Mouse (Mus musculus) hindbrain, embryonic 16.5 days (tissue): ENCODE results near the gene Meis2. TPM values are rescaled to one million over a fixed set of nuclear protein-coding genes. Genes with fewer than 3 reads are reported as not detected.

Experiments used
- ATAC-seq: fragments of 200-750 bp; cut with Nextera tagmentation; 2 replicates; pipeline ENCODE4 v1.8.0; 2017; ENCODE audit warnings: moderate TSS enrichment, moderate library complexity
- H3K27ac ChIP-seq: fragments of 300-500 bp; sonication (generic); 2 replicates; pipeline ENCODE4 v1.5.1; 2014; ENCODE audit warnings: low read depth, mild to moderate bottlenecking, control low read depth, low read length, moderate library complexity
- H3K27me3 ChIP-seq: fragments of 300-500 bp; sonication (generic); replicated peaks from 2 replicates; pipeline ENCODE4 v1.6.1; 2014; ENCODE audit warnings: low read length; ENCODE audit not compliant: control insufficient read depth, insufficient read depth
- H3K36me3 ChIP-seq: fragments of 300-500 bp; sonication (generic); 2 replicates; pipeline ENCODE4 v1.6.1; 2014; ENCODE audit warnings: mild to moderate bottlenecking, low read length, moderate library complexity, mixed read lengths; ENCODE audit not compliant: control insufficient read depth, insufficient read depth
- H3K4me1 ChIP-seq: fragments of 300-500 bp; sonication (generic); 2 replicates; pipeline ENCODE4 v1.6.1; 2014; ENCODE audit warnings: low read depth, low read length; ENCODE audit not compliant: control insufficient read depth, insufficient read depth
- H3K4me2 ChIP-seq: fragments of 300-500 bp; sonication (generic); 2 replicates; pipeline ENCODE4 v1.6.1; 2014; ENCODE audit warnings: mild to moderate bottlenecking, low read length, control low read depth, moderate library complexity
- H3K4me3 ChIP-seq: fragments of 300-500 bp; sonication (generic); 2 replicates; pipeline ENCODE4 v1.5.1; 2014; ENCODE audit warnings: mild to moderate bottlenecking, low read length, control low read depth, moderate library complexity
- H3K9ac ChIP-seq: fragments of 300-500 bp; sonication (generic); 2 replicates; pipeline ENCODE4 v1.6.1; 2014; ENCODE audit warnings: low read depth, mild to moderate bottlenecking, control low read depth, low read length, moderate library complexity
- H3K9me3 ChIP-seq: fragments of 300-500 bp; sonication (generic); 2 replicates; pipeline ENCODE4 v1.6.1; 2014; ENCODE audit warnings: mild to moderate bottlenecking, low read length, moderate library complexity; ENCODE audit not compliant: control insufficient read depth
- WGBS: fragments of 180-500 bp; shearing (Covaris S2); extraction: QIAGEN DNeasy Blood & Tissue Kit; methylation state at CpG from one replicate; pipeline ENCODE4 v1.1.7; 2014; 5-methylcytosine and 5-hydroxymethylcytosine counted together
- polyA plus RNA-seq: library from polyadenylated mRNA; unstranded; fragments of >200 nt; fragmentation: Nextera tagmentation; extraction: Ambion mirVana; gene quantifications from 2 replicates; pipeline ENCODE4 v1.2.1, GENCODE M21; 2015

The Meis2 gene
- polyA plus RNA-seq, 1 experiment from 2014 or later, result 128 TPM

DNA sequence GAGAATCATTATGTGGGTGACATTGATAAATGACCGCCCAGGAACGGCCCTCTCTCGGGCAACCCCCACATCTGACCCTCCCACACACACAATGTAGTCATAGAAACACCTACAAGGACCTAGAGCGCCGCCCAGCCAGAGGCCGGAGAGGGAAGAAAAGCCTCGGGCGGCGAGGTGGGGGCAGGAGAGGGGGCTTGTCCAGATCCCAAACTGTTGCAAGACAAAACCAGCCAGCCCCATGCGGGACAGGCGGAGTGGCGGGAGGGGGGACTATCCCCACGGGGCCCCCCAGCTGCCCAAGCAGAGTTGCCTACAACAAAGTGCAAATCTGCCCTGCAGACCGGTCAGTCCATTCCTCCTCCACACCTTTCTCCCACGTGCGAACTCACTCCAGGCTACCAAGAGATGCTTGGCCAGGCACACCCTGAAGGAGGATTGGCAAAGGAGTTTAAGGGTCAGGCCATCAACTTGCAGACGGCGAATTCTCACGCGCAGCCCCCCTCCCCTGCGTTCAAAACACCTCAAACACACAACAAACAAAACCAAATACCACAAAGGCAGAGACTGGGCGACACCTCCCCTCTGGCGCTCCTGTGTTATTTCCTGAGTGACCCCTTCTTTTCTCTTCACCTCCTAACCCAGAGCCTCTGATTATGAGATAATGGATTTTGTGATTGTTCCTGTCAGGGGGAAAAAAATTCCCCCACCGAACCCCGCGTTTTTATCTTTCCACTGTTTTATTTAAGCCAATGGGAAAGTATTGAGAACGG, 206.1 kb downstream of the Meis2 start:
- under 1% methylated on average over 24 of the region's 27 CpGs for whole genome bisulfite sequencing
- Histone ChIP-seq H3K4me1 (peaks cover 15% of the 10 kb centered on the region), H3K36me3 (peaks cover 4% of the 10 kb centered on the region; the same call in 1 of the 2 replicates), H3K9ac (peak overlapping the region; percentile 13; the same call in 1 of the 2 replicates), H3K27me3 (peaks cover 2% of the 10 kb centered on the region; the same call in 1 of the 2 replicates), H3K4me3 (peak overlapping the region; percentile 8), H3K9me3 (no peaks in the 10 kb centered on the region), H3K27ac (peak overlapping the region; percentile 80), H3K4me2 (peak overlapping the region; percentile 46)
- peak; percentile 86 for ATAC-seq

DNA sequence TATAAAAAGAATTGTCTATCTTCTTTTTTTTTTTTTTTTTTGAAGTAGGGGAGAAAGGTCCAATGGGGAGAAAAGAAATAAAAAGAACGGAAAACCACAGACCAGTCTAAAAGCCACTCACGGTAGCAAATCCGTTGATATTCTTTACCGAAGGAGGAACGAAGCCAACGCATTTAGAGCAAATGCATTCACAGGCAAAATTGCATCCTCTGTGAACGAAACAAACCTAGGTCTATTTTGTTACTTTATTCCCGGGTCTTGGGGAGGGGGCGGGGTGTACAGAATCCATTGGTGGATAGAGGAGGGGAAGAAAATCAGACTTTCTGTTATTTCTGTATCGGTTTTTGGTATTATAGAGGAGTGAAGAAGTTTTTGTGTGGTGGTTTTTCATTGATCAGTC, 206.7 kb downstream of the Meis2 start:
- peak overlapping the region; percentile 46 for H3K4me2 ChIP-seq

DNA sequence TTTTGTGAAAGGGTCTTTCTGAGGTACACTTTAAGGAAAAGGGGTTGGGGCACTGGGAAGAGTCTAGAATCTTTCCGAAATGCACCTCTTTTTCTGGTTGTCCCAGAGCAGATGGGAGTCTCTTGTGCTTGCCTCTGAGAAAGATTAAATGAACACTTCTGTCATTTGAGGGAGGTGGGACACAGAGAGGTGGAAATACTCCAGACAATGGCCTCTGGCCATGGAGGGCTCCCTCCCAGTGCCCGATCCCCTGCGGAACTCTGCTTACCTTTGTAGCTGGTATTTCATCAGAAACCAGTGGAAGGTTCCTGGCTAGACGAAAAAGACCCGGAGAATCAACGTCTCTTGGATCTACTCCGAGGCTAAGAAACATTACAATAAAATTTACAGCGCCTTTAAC, 207.4 kb downstream of the Meis2 start:
- ATAC-seq, result no peak
- Histone ChIP-seq H3K4me3 (peak overlapping the region; percentile 13; the same call in 1 of the 2 replicates), H3K4me1 (peaks cover 15% of the 10 kb centered on the region), H3K9ac (no peak overlapping the region), H3K27ac (peak overlapping the region; percentile 55), H3K4me2 (peak overlapping the region; percentile 16), H3K27me3 (peaks cover 2% of the 10 kb centered on the region; the same call in 1 of the 2 replicates), H3K36me3 (no peaks in the 10 kb centered on the region), H3K9me3 (no peaks in the 10 kb centered on the region)
- 5% methylated on average over 8 of the region's 8 CpGs for whole genome bisulfite sequencing

More for the DNA sequence above, 206.7 kb downstream of the Meis2 start:
- 5% methylated on average over 10 of the region's 10 CpGs for WGBS
- H3K4me1 ChIP-seq, result peaks cover 15% of the 10 kb centered on the region
- no peaks in the 10 kb centered on the region for H3K9me3 ChIP-seq
- peaks cover 2% of the 10 kb centered on the region; the same call in 1 of the 2 replicates for H3K36me3 ChIP-seq
- no peak overlapping the region for H3K9ac ChIP-seq
- peak overlapping the region; percentile 80 for H3K27ac ChIP-seq
- no peak overlapping the region; the same call in 1 of the 2 replicates for H3K4me3 ChIP-seq
- H3K27me3 ChIP-seq, result peaks cover 2% of the 10 kb centered on the region; the same call in 1 of the 2 replicates
- no peak; the same call in 1 of the 2 replicates for ATAC-seq

DNA sequence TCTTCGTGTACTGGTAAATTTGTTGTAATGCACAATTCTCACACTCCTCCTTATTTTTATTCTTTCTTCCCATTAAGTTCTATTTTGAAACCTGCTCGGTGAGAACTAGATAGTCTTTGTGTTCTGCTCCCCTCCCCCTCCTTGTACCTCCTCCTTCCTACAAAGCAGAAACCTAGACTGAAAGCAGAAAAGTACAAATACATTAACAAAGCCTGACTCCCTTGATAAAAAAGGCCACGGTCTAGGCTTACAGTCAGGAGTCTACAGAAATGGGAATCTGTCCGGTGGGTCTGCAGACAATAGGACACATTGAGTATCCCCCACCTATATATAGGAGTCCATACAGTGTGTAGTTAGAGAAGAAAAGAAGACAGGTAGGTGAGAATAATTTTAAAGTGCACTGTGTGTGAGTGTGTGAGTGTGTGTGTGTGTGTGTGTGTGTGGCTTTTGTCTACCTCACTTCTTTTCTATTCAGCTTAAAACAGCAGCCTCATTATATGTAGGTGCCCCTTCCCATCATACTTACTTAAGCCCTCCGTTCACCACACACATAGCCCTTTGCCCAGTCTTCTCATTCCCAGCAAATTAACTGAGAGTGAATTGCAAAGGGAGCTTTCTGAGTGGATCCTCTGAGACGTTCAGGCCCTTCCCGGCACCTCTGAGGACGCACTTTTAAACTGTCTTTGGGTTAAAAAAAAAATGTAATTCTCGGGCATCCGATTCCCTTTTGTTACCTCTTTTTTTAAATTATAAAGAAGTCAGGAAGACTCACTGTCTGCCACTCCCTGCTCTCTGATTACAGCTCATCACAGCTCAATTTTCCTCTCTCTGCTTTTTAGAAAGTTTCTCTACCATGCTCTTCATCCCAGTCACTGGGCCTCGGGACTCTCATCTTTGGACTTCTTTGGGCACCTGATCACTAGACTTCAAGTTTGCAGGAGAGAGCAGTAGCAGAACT, 208.2 kb downstream of the Meis2 start:
- H3K27ac ChIP-seq, result peak overlapping the region; percentile 55
- peaks cover 6% of the 10 kb centered on the region for H3K27me3 ChIP-seq
- WGBS, result 11% methylated on average over 11 of the region's 11 CpGs
- H3K9me3 ChIP-seq, result no peaks in the 10 kb centered on the region
- H3K4me1 ChIP-seq, result peaks cover 21% of the 10 kb centered on the region
- no peak overlapping the region for H3K9ac ChIP-seq
- ATAC-seq, result no peak
- H3K4me3 ChIP-seq, result no peak overlapping the region; the same call in 1 of the 2 replicates
- H3K4me2 ChIP-seq, result peak overlapping the region; percentile 32
- H3K36me3 ChIP-seq, result no peaks in the 10 kb centered on the region

DNA sequence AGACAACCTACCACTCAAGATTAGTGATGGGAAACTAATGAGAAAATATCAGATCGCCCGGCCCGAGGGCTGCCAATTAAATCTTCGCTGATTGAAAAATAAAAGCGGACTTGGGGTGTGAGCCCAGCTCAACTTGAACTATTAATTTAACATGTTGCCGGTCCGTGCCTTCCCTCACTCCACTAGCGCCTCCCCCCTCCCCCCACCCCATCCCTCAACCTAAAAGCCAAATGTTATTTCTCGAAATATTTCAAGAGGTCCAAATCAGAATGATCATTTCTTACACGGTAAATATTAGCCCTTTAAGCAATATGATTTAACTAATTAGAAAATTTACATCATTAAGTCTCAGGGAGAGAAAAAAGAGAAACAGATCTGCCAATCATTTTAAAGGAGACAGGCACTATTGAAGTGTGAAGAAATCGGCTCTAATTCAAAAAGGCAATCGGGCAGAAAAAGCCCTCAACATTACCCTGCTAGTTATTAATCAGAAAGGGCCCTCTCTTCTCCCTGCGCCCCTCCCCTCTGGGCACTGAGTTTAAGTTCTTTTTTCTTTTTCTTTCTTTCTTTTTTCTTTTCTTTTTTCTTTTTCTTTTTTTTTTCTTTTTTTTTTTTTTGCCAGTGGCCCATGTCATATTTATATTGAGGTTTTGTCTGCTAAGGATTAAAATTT, 209.1 kb downstream of the Meis2 start:
- Histone ChIP-seq H3K27me3 (peaks cover 6% of the 10 kb centered on the region), H3K27ac (peak overlapping the region; percentile 73), H3K36me3 (no peaks in the 10 kb centered on the region), H3K4me1 (peaks cover 21% of the 10 kb centered on the region), H3K9ac (peak overlapping the region; percentile 23; the same call in 1 of the 2 replicates), H3K9me3 (no peaks in the 10 kb centered on the region), H3K4me2 (peak overlapping the region; percentile 54), H3K4me3 (peak overlapping the region; percentile 33)
- 1% methylated on average over 13 of the region's 13 CpGs for WGBS
- no peak for ATAC-seq

DNA sequence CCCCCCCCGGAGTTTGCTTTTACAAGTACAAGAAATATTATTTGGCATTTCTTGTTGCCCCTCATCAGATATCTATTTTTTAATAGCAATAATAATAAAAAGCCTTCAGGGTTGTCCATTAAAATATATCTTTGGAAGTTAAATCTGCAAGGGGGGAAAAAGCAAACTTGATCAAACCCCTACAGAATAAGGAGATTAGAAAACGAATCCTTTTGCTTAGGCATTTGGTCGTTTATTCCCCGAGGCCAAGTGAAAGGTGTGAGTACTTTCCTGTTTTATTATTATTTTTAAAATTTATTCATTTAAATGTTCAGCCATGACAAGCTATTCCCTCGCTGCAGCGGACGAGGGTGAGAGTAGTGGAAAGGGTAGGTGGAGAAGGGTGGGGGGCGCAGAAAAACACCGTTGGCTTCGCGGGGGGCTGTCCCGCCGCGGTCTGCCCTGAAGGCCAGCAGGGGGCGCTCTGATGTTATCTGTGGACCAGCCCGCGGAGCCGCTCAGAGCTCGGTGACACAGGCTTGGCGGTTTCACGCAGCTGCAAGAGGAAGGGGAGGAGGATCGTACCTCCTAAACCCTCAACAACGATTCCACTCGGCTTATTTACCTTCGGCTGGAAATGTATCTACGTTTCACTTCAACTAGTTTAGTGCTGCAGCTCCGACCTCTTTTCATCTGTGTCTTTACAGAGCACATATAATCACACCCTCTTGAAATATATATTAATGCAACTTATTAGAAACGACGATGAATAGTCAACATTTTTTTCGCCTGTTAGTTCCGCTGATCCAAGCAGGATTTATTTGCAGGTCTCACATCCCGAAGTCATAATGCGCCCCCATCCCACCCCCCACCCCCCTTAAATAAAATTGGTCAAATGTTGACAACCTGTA, 209.9 kb downstream of the Meis2 start:
- Histone ChIP-seq H3K27ac (peak overlapping the region; percentile 73), H3K4me2 (peak overlapping the region; percentile 54), H3K9me3 (no peaks in the 10 kb centered on the region), H3K9ac (peak overlapping the region; percentile 23), H3K4me3 (peak overlapping the region; percentile 33), H3K36me3 (no peaks in the 10 kb centered on the region), H3K27me3 (peaks cover 6% of the 10 kb centered on the region), H3K4me1 (peaks cover 20% of the 10 kb centered on the region)
- 1% methylated on average over 32 of the region's 33 CpGs for WGBS
- ATAC-seq, result peak; percentile 74

DNA sequence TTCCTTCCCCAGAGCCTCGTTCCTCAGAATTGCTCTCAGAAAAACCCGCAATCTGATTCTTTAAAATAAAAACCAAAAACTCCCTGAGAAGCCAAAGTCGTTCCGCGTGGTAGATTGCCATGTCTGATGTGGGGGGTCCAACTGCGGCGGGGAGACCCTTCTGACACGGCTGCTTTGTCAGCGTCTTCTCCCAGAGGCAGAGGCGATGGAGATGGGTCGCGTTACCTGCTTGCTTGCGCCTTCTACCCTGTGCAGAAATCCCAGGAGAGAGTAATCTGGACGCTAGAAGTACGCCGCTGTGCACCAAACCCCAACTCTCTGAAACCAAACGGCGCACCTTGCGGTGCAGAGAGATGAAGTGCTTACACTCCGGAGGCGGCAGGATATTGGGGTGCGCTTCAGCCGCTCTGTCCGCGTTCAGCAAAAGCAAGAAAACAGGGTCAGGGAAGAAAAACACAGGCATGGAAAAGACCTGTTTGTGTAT, 210.8 kb downstream of the Meis2 start:
- peaks cover 16% of the 10 kb centered on the region for H3K4me1 ChIP-seq
- no peak overlapping the region for H3K4me3 ChIP-seq
- WGBS, result 4% methylated on average over 25 of the region's 25 CpGs
- no peak for ATAC-seq
- H3K27ac ChIP-seq, result peak overlapping the region; percentile 12
- H3K9ac ChIP-seq, result peak overlapping the region; percentile 6; the same call in 1 of the 2 replicates
- H3K36me3 ChIP-seq, result no peaks in the 10 kb centered on the region
- H3K4me2 ChIP-seq, result peak overlapping the region; percentile 48
- H3K9me3 ChIP-seq, result no peaks in the 10 kb centered on the region
- H3K27me3 ChIP-seq, result peaks cover 6% of the 10 kb centered on the region
